Mouse (Mus musculus) forebrain, embryonic 13.5 days (tissue): Measurements from ENCODE around the gene Cfap20. TPM values are rescaled to one million over a fixed set of nuclear protein-coding genes. Genes with fewer than 3 reads are reported as not detected.
"Not testable (repeated sequence)": the region's sequence is repeated elsewhere in the genome, so short reads cannot be mapped to it uniquely, and the experiment has no call there.

Experiments
- ATAC-seq: fragments of 200-750 bp; cut with Nextera tagmentation; 2 replicates; pipeline ENCODE4 v1.8.0; 2017
- H3K27ac ChIP-seq: fragments of 300-500 bp; sonication (generic); 2 replicates; pipeline ENCODE4 v1.5.1; 2015; ENCODE audit warnings: inconsistent platforms, mild to moderate bottlenecking, moderate library complexity
- H3K27me3 ChIP-seq: fragments of 300-500 bp; sonication (generic); 2 replicates; pipeline ENCODE4 v1.6.1; 2015; ENCODE audit warnings: mild to moderate bottlenecking, inconsistent platforms
- H3K36me3 ChIP-seq: fragments of 300-500 bp; sonication (generic); 2 replicates; pipeline ENCODE4 v1.6.1; 2015; ENCODE audit warnings: mild to moderate bottlenecking, inconsistent platforms; ENCODE audit not compliant: poor library complexity, severe bottlenecking
- H3K4me1 ChIP-seq: fragments of 300-500 bp; sonication (generic); 2 replicates; pipeline ENCODE4 v1.6.1; 2015; ENCODE audit warnings: inconsistent platforms
- H3K4me2 ChIP-seq: fragments of 300-500 bp; sonication (generic); 2 replicates; pipeline ENCODE4 v1.6.1; 2015; ENCODE audit warnings: inconsistent platforms, mild to moderate bottlenecking, moderate library complexity
- H3K4me3 ChIP-seq: fragments of 300-500 bp; sonication (generic); 2 replicates; pipeline ENCODE4 v1.5.1; 2015; ENCODE audit warnings: mild to moderate bottlenecking, inconsistent platforms
- H3K9ac ChIP-seq: fragments of 300-500 bp; sonication (generic); 2 replicates; pipeline ENCODE4 v1.6.1; 2015; ENCODE audit warnings: mild to moderate bottlenecking, inconsistent platforms
- H3K9me3 ChIP-seq: fragments of 300-500 bp; sonication (generic); replicated peaks from 2 replicates; pipeline ENCODE4 v1.6.1; 2016; ENCODE audit warnings: inconsistent platforms
- WGBS: fragments of 180-500 bp; shearing (Covaris S2); methylation state at CpG from one replicate; pipeline ENCODE4 v1.1.7; 2015; 5-methylcytosine and 5-hydroxymethylcytosine counted together
- polyA plus RNA-seq: library from polyadenylated mRNA; unstranded; fragments of >200 nt; fragmentation: Nextera tagmentation; extraction: Ambion mirVana; gene quantifications from 2 replicates; pipeline ENCODE4 v1.2.1, GENCODE M21; 2015

Cfap20 gene
- polyA plus RNA-seq, 1 experiment from 2014 or later, result 144 TPM

DNA sequence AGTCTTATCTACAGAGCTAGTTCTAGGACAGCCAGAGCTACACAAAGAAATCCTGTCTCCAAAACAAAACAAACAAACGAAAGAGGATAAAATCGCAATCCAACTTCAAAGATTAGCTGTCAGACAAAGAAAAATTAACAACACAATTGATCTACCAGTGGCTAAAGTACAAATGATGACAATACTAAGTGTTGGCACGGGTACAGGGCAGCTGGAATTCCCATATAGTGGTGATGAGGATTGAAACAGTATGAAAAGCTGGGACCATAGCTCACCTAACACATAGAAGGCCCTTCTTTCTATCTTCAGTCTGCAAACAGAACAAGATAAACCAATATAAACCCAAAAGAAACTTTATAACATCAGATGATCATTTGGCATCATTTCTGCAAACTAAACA is 53.1 kb downstream of the Cfap20 start:
- Histone ChIP-seq H3K4me1 (0 out of 2 replicates have a peak, but pooled peaks cover 4% of the 10 kb centered on the region), H3K4me3 (no peak overlapping the region), H3K9ac (no peak overlapping the region), H3K36me3 (no peaks in the 10 kb centered on the region), H3K4me2 (no peak overlapping the region), H3K9me3 (0 out of 2 replicates have a peak, but pooled peaks cover 4% of the 10 kb centered on the region), H3K27me3 (no peaks in the 10 kb centered on the region), H3K27ac (no peak overlapping the region)
- ATAC-seq, result no peak
- WGBS, result 88% methylated on average over 3 of the region's 3 CpGs

DNA sequence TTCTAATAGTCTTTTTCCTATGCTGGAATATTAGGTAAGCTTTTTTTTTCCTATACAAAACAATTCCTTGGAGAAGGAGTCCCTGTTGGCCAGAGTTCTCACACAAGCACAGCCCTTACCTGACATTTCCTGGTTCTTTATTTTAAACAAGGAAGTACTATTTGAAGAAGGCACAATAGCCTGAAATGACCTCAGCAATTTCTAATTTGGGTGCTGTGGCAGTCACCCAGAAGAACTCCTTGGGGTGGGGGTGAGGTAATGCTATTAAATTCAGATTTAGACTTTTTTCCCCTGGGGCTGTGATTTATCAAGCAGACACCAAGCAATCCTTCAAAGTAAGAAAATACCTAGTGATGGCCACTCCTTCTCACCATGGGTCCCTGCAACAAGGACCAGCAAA is 53.7 kb downstream of the Cfap20 start:
- Histone ChIP-seq H3K27ac (no peak overlapping the region), H3K9me3 (0 out of 2 replicates have a peak, but pooled peaks cover 4% of the 10 kb centered on the region), H3K4me2 (no peak overlapping the region), H3K27me3 (no peaks in the 10 kb centered on the region), H3K36me3 (no peaks in the 10 kb centered on the region), H3K9ac (no peak overlapping the region), H3K4me3 (no peak overlapping the region), H3K4me1 (0 out of 2 replicates have a peak, but pooled peaks cover 4% of the 10 kb centered on the region)
- no peak for ATAC-seq

DNA sequence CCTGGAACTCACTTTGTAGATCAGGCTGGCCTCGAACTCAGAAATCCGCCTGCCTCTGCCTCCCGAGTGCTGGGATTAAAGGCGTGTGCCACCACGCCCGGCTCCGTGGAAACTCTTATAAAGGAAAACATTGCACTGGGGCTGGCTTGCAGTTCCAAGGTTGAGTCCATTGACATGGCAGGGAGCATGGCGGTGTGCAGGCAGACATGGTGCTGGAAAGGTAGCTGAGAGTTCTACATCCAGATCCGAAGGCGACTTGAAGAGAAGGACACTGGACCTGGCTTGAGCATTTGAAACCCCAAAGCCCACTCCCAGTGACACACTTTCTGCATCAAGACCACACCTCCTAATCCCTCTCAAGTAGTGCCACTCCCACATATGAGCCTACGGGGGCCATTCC is 55.7 kb downstream of the Cfap20 start:
- ATAC-seq, H3K9me3 ChIP-seq: not testable (repeated sequence)

GRCm38 (mm10) chr8:95377863-95378291 is 56.8 kb downstream of the Cfap20 start:
- Histone ChIP-seq H3K4me3 (no peak overlapping the region), H3K9ac (no peak overlapping the region), H3K27ac (no peak overlapping the region), H3K4me1 (0 out of 2 replicates have a peak, but pooled peaks cover 4% of the 10 kb centered on the region), H3K4me2 (no peak overlapping the region), H3K9me3 (no peaks in the 10 kb centered on the region), H3K27me3 (no peaks in the 10 kb centered on the region), H3K36me3 (peaks cover 9% of the 10 kb centered on the region)
- ATAC-seq, result no peak
- WGBS, result 69% methylated on average over 7 of the region's 7 CpGs

More for the DNA sequence above, 55.7 kb downstream of the Cfap20 start:
- H3K4me1 ChIP-seq, H3K27me3 ChIP-seq, H3K4me2 ChIP-seq, H3K4me3 ChIP-seq, H3K27ac ChIP-seq, H3K36me3 ChIP-seq, H3K9ac ChIP-seq: not testable (repeated sequence)
- 95% methylated on average over 11 of the region's 11 CpGs for WGBS

- no peak for ATAC-seq
- WGBS, result 80% methylated on average over 4 of the region's 4 CpGs
- Histone ChIP-seq H3K27me3 (no peaks in the 10 kb centered on the region), H3K4me3 (no peak overlapping the region), H3K9me3 (no peaks in the 10 kb centered on the region), H3K9ac (no peak overlapping the region), H3K27ac (no peak overlapping the region), H3K4me2 (no peak overlapping the region), H3K4me1 (0 out of 2 replicates have a peak, but pooled peaks cover 4% of the 10 kb centered on the region), H3K36me3 (peaks cover 17% of the 10 kb centered on the region)
Measured at GRCm38 (mm10) chr8:95377101-95377500, 57.6 kb downstream of the Cfap20 start.

DNA sequence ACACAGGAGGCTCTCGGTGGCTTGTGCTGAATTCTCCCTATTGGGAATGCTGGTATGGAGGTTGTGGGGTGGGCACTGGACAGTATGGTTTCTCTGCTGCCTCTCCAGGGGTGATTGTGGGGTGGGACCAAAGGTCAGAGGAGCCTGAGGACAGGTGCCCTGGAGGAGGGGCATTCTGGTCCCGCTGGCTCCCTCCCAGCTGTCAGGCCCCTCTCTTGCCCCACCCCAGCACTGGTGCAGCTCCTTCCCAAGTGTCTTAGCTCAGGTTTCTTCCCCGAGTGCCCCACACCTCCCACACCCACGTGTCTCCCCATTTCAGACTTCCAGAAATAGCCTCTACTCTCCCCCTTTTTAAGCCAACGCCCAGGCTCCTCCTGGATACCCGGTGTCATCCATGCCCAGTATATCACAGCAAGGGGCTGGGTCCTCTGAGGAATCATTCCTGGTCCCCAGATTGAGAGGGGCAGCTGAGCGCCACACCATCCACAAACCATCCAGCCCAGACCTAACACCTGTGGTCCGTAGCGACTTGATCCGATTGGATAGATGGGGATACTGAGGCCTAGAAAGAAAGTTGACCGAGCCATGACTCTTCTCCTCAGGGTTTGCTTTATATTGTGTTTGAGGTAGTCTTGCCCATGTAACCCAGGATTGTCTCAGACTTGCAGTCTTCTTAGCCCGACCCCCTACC is 58.2 kb downstream of the Cfap20 start:
- 0 out of 2 replicates have a peak, but pooled peaks cover 4% of the 10 kb centered on the region for H3K4me1 ChIP-seq
- no peak overlapping the region for H3K9ac ChIP-seq
- WGBS, result 88% methylated on average over 12 of the region's 12 CpGs
- no peak overlapping the region for H3K4me2 ChIP-seq
- no peaks in the 10 kb centered on the region for H3K27me3 ChIP-seq
- H3K27ac ChIP-seq, result no peak overlapping the region
- H3K36me3 ChIP-seq, result peaks cover 23% of the 10 kb centered on the region
- no peak overlapping the region for H3K4me3 ChIP-seq
- ATAC-seq, result no peak
- no peaks in the 10 kb centered on the region for H3K9me3 ChIP-seq

GRCm38 (mm10) chr8:95375374-95375930 is 59.2 kb downstream of the Cfap20 start:
- Histone ChIP-seq H3K4me3 (no peak overlapping the region), H3K9me3 (no peaks in the 10 kb centered on the region), H3K9ac (no peak overlapping the region), H3K27me3 (no peaks in the 10 kb centered on the region), H3K4me1 (0 out of 2 replicates have a peak, but pooled peaks cover 4% of the 10 kb centered on the region), H3K27ac (no peak overlapping the region), H3K4me2 (no peak overlapping the region), H3K36me3 (peaks cover 33% of the 10 kb centered on the region)
- 83% methylated on average over 7 of the region's 7 CpGs for WGBS
- ATAC-seq, result no peak

- no peaks in the 10 kb centered on the region for H3K27me3 ChIP-seq
- no peaks in the 10 kb centered on the region for H3K9me3 ChIP-seq
- H3K36me3 ChIP-seq, result peaks cover 43% of the 10 kb centered on the region
- H3K27ac ChIP-seq, result no peak overlapping the region
- H3K4me1 ChIP-seq, result 0 out of 2 replicates have a peak, but pooled peaks cover 4% of the 10 kb centered on the region
- H3K9ac ChIP-seq, result no peak overlapping the region
- no peak overlapping the region for H3K4me2 ChIP-seq
- ATAC-seq, result no peak
- 81% methylated on average over 3 of the region's 3 CpGs for WGBS
- no peak overlapping the region for H3K4me3 ChIP-seq
Measured at GRCm38 (mm10) chr8:95374429-95374828, 60.2 kb downstream of the Cfap20 start.

GRCm38 (mm10) chr8:95373389-95374002 is 61.2 kb downstream of the Cfap20 start:
- H3K36me3 ChIP-seq, result peaks cover 52% of the 10 kb centered on the region
- ATAC-seq, result no peak
- no peaks in the 10 kb centered on the region for H3K9me3 ChIP-seq
- H3K27ac ChIP-seq, result no peak overlapping the region
- WGBS, result 81% methylated on average over 12 of the region's 12 CpGs
- H3K4me3 ChIP-seq, result no peak overlapping the region
- H3K9ac ChIP-seq, result no peak overlapping the region
- H3K27me3 ChIP-seq, result no peaks in the 10 kb centered on the region
- H3K4me2 ChIP-seq, result no peak overlapping the region
- H3K4me1 ChIP-seq, result 0 out of 2 replicates have a peak, but pooled peaks cover 4% of the 10 kb centered on the region

Other genes with a start within 250 kb of the Cfap20 start
- gene Kifc3, start 232.1 kb downstream of the Cfap20 start, polyA plus RNA-seq, result 8.2 and 8.3 TPM in 2 replicates
- gene Cngb1, start 128.3 kb downstream of the Cfap20 start, polyA plus RNA-seq, result 0.43 and 0.57 TPM in 2 replicates
- gene Tepp, start 124.3 kb downstream of the Cfap20 start, polyA plus RNA-seq, result 0.39 and 1.1 TPM in 2 replicates
- gene Zfp319, start 102.9 kb downstream of the Cfap20 start, polyA plus RNA-seq, result 15.3 and 16.0 TPM in 2 replicates
- gene Usb1, start 102.6 kb downstream of the Cfap20 start, polyA plus RNA-seq, result 43.7 and 45.8 TPM in 2 replicates
- gene Mmp15, start 82.6 kb downstream of the Cfap20 start, polyA plus RNA-seq, result 10.9 and 11.2 TPM in 2 replicates
- 11.7 and 12.7 TPM in 2 replicates for gene Csnk2a2, start 55.2 kb upstream of the Cfap20 start, polyA plus RNA-seq
- 1.2 and 1.6 TPM in 2 replicates for gene Ccdc113, start 99.2 kb upstream of the Cfap20 start, polyA plus RNA-seq
- not detected in 2 replicates for gene Prss54, start 141.5 kb upstream of the Cfap20 start, polyA plus RNA-seq
- 19.4 and 21.3 TPM in 2 replicates for gene Gins3, start 198.6 kb upstream of the Cfap20 start, polyA plus RNA-seq
- gene Ndrg4, start 242.1 kb upstream of the Cfap20 start, polyA plus RNA-seq, result 76.9 and 103 TPM in 2 replicates